Mouse (Mus musculus) urinary bladder, postnatal 36 days (tissue): ENCODE results near the gene Rbbp4.

Source experiments
- DNase-seq, 2 experiments: peaks; one replicate each; pipeline ENCODE4 v3.0.0; 2022; ENCODE audit warnings: low spot score in 2 of 2, mixed read lengths in 1 of 2

Rbbp4 gene

DNA sequence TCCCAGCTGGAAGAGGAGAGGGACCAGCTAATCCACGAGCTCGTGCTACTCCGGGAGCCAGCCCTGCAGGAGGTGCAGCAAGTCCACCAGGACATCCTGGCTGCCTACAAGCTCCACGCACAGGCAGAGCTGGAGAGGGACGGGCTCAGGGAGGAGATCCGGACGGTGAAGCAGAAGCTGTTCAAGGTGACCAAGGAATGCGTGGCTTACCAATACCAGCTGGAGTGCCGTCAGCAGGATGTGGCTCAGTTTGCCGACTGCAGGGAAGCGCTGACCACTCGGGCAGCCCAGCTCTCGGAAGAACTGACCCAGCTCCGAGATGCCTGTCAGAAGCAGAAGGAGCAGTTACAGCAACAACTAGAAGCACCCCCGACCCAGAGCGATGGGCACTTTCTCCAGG is 41.5 kb downstream of the Rbbp4 start:
- no peak for DNase-seq

DNA sequence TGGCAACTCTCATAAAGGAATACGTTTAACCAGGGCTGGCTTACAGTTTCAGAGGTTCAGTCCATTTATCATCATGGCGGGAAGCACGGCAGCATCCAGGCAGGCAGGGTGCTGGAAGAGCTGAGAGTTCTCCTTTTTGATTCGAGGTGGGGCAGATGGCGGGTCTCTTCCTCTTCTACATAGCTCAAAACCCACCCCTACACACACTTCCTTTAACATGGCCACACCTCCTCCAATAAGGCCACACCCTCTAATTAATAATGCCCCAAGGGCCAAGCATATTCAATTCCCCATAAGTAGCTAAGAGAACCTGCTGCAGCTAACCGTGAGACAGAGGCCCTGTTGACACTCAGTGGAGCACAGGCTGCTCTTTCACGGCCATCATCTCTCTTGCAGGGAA is 42.3 kb downstream of the Rbbp4 start:
- no peak for DNase-seq

DNA sequence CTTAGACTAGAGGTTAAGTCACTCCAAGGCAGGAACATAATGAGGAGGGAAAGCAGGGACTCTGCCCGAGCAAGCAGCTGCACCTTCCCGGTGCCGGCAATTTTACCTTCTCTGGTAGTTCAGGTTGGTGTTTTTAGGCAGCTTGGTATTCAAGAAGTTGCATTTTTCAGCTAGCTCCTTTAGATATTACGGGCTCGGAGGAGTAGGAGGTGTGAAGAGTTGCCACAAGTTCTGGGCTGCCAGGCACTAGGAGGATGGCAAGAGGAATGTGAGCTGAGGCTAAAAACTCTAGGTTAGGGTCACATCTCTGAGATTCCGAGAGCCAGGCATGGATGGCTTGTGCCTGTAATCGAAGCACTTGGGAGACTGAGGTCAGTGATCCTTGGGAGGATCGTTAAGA is 45.5 kb downstream of the Rbbp4 start:
- DNase-seq: no peak

DNA sequence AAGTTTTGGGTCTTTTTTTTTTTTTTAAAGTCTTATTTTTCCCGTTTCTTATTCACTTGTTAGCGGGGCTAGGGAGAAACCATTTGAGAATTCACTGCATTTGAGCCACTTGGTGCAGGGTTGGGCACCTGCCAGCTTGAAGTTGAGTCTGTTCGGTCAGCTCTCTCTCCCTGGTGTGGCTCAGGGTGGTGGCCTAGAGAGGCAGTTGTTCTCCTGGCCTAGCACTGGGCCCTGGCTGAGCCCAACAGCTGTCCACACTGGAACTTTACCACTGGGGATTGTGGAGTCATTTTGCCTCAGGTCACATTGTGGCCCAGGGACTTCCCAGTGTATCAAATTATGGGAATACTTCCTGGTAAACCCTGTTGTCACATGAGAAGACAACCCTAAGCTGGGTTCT is 47.1 kb downstream of the Rbbp4 start:
- DNase-seq: peak in 1 of 2 experiments; percentile 24

DNA sequence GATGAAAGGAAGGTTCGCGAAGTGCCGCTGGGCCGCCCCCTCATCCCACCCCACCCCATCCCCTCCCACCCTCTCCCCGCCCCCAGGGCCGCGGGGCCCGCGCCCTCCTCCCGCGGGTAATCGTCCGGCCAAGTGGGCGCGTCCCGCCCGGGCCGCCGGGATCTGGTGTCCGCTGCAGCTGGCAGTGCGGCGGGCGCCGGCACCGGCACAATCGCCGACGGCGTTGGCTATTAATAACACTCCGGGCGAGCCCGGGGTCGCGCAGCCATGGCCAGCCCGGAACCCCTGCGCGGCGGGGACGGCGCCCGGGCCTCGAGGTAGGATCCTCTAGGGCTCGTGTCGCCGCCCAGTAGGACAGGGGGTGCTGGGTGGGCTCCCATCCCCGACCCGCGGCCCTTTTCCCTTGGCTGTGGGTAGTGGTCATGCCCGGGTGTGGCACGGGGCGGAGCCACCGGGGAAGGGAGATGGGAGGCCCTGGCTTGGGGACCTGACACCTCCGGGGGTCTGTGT is 47.6 kb downstream of the Rbbp4 start, which contains the start of gene Sync:
Gene Sync, plus strand, starts transcription at position 146 of the 510 bp plus-strand sequence.
- no peak for DNase-seq

DNA sequence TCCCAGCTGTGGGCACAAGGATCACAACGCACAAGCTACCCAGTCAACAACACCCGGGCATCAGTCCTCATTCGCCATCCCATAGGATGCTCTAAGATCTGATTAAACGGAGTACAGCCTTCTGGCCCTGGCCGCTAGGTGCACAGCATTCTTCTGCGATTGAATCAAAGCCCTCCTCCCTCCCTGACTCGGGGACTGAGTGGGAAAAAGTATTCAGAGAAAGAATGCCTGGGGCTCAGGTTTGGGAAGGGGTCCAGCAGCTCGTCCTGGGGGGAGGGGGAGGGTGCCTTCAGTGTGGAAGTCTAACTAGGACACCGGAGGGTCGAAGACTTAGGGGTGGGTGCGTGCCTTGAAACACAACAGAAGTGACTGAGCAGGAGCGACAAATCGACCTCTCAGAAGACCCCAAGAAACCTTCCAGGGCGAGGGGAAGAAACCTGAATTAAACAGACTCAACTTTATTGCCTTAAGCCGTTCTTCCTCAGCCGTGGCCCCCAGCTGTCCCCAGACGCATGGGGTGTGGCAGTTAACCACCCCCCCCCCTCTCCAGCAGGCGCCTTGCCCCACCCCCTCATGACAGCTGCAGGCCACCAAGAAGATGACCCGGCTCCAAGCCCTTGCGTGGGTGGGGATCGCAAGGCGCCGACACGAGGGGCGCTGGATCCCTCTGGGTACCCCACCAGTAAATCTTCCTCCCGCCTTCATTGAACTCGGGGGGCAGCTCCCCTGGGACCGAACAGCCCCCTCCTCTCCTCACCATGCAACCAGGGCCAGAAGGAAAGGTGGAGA is 48.3 kb downstream of the Rbbp4 start:
- no peak for DNase-seq

DNA sequence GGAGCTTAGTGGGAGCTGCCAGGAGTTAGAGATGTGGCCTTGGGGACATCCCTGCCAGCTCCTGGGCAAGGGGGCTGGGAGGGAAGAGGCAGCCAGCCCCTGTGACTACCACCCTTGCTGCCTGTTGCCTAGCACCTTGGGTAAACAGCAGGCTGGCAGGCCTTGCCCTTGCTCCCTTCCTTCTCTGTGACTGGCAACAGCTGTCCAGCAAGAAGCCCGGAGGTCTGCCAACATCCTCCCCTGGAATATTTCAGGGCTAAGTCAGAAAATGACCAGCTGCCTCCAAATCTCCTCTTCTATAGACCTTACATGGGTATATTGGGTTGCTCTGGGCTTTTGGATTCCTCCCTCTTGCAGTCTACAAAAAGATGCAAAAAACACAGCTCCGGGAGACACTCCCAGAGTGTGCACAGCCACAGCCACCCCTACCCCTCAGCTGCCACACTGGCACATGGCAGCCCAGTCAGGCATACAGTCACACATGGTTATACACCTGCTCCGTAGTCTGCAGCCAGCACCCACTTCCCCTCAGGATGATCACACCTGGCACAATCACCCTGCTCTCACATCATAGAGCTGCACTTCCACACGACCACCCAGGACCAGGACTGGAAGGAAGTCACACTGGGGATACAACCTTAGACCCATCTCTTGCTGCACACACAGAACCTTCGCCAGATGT is 49.0 kb downstream of the Rbbp4 start:
- DNase-seq: peak in 1 of 2 experiments; percentile 33

DNA sequence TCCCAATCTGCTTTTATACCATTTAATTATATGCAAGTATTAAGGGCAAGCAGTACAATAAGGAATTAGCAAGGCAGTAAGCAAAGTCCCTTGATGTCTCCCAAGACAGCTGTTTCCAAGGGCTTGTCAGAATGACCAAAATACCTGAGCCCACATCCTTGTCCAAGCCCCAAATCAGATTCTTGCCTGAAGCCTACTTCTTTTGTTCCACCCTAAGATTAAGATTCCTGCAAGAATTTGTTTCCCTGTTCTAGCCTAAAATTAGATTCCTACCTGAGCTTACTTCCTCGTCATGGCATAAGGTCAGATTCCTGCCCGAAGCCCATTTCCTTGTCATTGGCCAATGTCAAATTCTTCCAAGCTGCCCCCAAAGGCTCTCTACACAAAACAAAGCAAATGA is 50.5 kb downstream of the Rbbp4 start:
- no peak for DNase-seq

DNA sequence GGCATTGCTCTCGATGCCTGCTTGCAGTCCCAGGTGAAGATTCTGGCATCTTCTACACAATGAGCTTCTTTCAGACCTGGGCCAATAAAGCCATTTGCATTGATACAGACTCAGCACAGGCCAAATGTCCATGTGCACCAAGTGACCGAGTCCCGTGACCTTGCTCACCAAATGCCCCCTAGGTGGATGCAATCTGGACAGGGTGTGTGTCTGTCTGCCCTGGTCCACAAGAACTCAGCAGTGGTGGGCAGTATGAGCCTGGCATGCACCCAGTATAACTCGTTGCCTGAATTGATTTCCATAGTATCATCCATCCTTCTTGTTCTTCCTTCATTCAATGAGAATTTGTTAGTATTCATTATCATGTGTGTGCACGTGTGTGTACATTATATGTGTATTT is 51.9 kb downstream of the Rbbp4 start:
- DNase-seq: no peak

DNA sequence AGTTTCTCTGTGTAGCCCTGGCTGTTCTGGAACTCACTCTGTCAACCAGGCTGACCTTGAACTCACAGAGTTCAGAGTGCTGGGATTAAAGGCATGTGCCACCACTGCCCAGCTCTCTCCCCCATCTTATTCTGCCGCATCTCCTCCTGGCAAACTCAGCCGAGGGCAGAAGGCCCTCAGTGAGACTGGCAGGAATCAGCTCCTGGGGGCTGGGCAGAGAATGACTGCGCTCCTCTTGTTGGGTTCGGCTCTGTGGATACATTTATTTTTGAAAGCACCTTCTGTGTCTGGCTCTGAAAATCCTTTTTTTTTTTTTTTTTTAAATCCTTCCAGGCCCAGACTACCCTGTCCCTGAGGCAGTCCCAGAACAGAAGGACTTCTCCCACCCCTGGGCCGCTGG is 52.4 kb downstream of the Rbbp4 start:
- DNase-seq: no peak

DNA sequence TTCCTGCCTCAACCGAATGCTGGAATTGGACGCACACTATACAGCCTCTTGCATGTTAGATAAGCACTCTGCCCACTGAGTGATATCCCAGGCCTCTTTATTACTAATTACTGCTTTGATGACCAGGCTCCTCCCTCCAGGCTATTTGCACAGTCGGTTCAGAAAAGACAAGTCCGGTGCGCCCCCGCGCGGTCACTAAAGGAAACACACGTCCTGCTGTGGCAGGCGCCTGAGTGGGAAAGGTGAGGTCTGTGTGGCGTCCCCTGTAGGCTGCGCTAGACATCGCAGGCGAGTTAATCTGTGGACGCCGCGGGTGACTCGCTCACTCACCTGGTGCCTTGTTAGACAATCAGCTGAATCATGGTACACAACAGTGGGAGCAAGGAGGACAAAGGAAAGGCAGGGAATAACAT is 58.7 kb downstream of the Rbbp4 start:
- DNase-seq: peak; percentile 98

DNA sequence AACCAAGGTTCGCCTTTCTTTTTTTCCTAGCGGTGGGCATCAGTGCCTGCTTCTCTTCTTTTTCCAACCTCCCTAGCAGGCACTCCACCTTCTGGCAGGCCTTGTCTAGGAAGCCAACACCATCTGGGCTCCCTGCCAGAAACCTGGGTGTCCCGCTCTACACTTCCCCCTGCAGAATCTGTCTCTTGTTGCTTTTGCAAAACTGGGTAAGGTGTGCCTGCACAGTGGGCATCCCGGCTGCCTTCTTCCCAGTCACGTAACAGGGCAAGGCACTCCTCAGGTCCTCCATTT is 62.5 kb downstream of the Rbbp4 start:
- peak in 1 of 2 experiments; percentile 66 for DNase-seq

DNA sequence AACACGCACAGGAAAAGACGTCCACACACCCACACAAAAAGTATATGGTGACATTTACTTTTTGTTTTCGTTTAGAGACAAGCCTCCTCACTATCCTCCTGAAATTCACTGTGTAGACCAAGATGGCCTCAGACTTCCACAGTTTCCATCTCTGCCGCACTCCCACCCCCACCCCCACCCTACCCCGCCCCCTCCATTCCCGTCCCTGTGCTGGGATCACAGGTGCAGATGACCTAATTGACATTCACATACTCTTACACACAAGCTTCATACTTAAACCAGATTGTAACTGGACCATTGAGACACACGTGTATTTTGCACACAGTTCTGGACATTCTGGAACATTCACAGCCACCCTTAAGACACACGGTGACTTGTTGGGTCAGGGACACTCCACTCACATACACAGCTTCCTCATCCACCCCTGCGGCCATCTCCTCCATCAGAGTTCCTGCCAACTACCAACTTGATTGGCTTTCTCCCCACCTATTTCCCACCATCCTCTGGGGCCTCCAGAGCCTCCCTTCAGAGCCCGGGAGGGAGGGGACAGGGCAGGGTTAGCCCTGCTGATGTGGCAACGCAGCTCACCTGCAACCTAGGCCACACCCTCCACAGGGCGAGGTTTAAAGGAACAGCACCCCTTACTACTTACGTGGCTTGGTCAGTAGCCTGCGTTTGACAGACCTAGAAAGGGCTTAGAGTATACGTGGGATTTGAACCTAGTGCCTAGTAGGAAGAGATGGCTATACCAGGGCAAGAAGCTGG is 63.0 kb downstream of the Rbbp4 start:
- peak; percentile 72 to 82 for DNase-seq

DNA sequence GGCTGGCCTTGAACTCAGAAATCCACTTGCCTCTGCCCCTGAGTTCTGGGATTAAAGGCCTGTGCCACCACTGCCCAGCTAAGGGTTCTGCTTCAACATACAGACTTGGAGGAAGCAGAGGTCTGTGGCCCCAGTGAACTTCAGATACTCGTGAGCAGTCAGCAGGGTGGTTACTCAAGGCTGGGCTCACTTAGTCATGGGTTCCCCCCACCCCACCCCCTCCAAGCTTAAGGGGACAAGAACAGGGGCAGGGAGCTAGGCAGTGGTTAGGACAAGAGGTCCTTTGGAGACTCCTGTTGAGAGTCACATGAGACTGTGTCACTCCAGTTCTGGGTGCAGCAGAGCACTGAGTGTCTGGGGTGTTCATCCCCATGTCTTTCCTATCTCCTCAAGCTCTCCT is 66.5 kb downstream of the Rbbp4 start:
- DNase-seq: no peak

DNA sequence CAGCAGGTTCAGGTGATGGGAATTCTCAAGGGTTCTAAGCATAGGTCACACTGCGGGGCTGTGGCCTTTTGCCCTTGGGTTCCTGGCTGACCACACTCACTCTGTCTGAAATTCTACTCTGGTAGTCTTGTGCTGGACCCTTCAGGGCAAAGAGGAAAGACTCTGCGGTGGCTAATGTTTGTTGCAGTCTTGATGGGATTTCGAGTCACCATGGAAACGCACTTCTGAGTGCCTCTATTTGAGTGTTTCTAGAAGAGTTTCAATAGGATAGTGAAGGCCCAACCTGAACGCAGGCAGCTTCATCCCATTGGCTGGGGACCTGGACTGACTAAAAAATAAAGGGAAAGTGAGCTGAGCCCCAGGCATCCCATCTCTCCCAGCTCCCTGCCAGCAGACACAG is 68.3 kb downstream of the Rbbp4 start:
- DNase-seq: no peak

DNA sequence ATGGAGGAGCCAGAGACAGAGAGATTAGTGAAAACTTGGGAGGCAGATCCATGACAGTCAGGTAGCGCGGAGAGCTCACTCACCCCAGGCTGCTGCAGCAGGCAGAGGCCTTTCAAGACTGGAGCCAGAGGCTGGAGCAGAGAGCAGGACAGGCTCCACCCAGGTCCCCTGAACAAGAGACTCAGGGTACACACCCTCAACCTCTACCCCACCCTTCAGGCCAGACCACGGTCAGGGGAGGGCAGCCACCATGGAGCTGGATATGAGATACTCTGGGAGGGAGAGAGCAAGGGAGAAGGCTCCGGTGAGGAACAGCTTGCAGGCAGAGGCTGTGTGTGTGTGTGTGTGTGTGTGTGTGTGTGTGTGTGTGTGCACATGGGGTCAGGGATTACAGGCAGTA is 69.0 kb downstream of the Rbbp4 start:
- no peak for DNase-seq

DNA sequence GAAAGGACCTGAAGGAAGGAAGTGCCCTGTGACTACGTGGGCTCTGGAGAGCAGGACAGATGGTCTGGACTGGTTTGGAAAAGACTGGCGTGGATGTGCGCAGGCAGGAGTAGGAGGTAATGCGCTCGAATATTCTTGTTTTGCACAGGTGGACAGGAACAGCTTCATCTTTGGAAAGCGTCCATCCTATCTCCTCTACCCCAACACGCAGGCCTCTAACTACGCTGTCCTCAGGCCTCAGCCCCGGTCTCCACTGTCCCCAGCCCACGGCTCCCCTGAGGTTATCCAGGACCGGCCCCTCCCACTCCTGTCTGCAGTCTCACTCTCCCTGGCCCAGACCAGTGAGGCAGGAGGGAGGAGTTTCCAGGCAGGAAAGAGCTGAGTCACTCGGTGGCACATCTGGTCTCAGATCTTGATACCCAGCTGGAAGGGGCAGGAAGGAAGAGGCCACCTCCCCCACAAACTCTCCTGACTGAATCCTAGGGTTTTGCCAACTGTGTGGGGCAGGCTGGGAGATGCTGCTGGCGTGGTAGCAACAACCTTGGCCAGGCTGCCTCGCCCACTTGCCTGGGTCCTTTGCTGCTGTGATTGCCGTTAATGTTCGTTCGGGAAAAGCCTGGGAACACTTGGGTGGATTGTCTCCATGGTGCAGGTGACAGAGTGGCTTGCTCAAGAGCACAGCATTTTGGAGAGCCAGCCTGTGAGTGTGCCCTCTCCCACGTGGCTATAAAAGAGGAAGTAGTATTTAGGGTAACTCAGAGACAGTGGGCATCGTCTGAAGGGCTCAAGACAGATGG is 71.7 kb downstream of the Rbbp4 start:
- DNase-seq: peak in 1 of 2 experiments; percentile 63

DNA sequence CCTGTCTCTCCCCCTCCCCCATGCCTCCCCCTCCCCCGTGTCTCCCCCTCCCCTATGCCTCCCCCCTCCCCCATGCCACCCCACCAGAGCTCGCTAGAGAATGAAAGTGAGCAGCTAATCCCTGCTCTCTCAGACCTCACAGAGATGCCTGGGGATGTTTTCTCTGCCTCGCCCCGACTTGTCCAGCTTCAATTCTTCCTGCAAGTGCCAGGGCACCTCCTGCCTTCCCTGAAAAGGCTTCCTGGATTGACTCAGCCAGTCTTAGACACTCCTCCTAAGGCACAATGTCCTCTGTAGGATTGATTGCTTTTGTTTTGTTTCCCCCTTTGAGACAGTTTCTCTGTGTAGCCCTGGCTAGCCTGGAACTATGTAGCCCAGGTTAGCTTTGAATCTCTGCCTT is 74.0 kb downstream of the Rbbp4 start, which contains the start of gene C77080:
Gene C77080, minus strand, starts transcription at position 209 of the 400 bp plus-strand sequence.
- no peak for DNase-seq

DNA sequence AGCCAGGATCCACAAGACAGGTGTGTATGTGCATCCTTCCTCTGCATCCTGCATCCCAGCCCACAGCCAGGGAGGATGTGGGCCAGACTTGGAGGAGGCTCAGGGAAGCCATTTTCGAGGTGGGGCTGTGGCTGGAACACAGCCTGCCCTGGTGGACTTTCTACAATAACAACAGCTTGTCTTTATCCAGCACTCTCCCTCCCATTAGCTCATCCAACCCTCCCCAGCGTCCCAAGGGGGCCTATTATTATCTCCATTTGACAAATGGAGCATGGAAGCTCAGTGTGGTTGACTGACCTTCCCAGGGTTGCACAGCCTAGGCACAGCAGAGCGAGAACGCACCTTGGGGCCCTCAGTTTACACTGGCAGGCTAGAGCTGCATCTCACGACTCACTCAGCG is 74.5 kb downstream of the Rbbp4 start:
- no peak for DNase-seq

DNA sequence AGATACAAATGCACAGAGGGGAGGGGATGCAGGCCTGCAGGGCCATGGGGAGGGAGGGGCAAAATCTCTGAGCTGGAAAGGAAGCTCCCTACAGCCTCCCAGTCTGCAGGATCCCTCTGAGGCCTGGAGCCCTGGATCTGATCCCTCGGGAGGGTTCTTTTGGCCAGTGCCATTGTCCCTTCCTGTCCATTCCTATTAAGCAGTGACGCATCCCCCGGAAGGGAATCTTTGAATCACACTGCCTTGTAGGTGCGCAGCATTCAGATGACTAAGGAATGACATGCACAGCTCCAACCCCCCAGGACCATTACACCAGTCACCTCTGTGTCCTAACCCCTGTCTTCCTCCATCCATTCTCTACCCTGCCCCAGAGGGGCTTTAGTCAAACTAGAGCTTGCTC is 76.1 kb downstream of the Rbbp4 start:
- DNase-seq: no peak
